Mouse (Mus musculus): ENCODE measurements around the gene Slc7a15.

The Slc7a15 gene

DNA sequence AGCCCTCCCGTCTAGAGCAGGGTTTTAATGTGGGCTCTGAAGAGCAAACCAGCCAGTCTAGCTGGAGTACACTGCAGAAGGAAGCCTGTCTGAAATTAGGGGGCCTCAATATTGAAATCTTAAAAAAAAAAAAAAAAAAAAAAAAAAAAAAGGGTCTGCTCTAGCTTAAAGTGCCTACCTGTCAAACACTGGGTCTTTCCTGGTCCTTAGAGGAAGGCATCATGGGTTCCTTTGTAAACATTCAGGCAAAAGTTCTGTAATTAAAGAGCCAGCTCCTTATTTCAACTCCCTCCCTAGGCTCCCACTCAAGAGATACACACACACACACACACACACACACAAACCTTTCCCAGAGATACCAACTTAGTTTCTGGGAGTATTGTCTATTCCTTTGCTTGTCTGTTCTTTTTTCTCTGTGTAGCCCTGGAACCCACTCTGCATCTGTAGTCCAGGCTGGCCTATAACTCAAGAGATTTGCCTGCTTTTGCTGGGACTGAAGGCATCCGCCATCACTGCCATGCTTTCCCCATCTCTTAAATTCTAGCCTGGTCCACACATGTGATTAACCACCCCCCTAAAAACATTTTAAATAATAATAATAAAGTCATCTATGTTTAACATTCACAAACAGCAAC, 102.1 kb downstream of the Slc7a15 start:
- in situ Hi-C loops (cut with MboI; ENCODE audit: low pct_unique_long_range_greater_than_20kb in 1 of 2, low sequenced_read_pairs in 2 of 2, unreplicated experiment in 1 of 2): loop anchor here in 1 of 2 experiments (5.0 kb wide), 1 partner anchor 174 kb away; no protein-coding TSS in a partner anchor

DNA sequence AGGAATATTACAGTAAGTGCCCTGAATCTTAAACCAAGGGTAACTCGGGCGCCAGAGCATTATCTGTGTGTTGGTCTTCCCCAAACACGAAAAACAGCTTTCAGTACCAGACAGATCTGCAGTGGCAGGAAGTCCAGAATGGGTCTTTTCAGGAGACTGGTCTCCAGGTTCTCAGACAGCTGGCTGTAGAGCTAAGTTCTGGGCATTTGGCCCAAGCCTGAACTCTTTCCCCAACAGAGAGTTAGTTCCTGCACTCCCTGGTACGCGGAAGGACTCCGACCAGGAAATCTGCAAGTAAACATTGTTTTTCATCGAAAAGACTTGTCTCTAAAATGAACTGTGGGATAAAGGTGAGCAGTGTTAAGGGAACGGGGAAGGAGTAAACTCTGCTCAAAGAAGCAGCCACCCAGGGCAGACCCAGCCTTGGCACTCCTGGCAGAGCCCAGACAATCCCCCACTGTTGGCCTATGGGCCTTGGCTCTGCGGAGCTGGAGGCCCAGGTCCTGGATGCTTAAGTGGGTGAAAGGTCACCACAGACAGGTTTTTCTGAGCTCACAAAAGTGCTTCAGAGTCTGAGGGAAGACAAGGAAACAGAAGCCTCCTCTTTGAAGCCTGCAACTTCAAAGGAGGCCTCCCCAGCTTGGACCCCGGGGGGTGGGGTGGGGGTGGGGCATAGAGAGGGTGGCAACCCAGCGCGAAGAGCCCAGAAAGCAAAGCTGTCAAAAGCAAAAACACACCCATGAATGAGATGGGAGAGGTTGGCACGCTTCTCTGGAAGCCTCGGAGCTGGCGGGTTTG, 102.8 kb downstream of the Slc7a15 start:
- in situ Hi-C loops (cut with MboI; ENCODE audit: low pct_unique_long_range_greater_than_20kb in 1 of 2, low sequenced_read_pairs in 2 of 2, unreplicated experiment in 1 of 2): loop anchor here in 1 of 2 experiments (5.0 kb wide), 1 partner anchor 174 kb away; no protein-coding TSS in a partner anchor

DNA sequence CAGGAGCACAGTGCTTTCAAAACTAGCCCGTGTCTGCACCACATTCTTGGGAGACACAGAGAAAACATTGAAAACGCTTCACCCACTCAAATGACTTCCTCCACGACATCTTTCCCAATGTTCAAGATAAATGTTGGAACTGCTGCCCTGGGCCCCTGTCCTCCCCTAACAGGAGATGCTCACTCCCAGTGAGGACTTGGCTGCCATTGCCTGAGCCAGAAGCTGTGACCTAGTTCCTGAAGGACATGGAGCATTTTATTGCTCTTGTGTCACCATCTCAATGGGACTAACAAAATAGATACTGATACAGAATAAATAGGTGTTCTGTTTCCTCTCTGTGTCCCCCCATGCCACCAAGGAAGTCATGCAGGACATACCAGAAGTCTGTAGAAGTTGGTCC, 104.2 kb downstream of the Slc7a15 start:
- in situ Hi-C loops (cut with MboI; ENCODE audit: low pct_unique_long_range_greater_than_20kb in 1 of 2, low sequenced_read_pairs in 2 of 2, unreplicated experiment in 1 of 2): loop anchor here in 1 of 2 experiments (5.0 kb wide), 1 partner anchor 172 kb away; no protein-coding TSS in a partner anchor

DNA sequence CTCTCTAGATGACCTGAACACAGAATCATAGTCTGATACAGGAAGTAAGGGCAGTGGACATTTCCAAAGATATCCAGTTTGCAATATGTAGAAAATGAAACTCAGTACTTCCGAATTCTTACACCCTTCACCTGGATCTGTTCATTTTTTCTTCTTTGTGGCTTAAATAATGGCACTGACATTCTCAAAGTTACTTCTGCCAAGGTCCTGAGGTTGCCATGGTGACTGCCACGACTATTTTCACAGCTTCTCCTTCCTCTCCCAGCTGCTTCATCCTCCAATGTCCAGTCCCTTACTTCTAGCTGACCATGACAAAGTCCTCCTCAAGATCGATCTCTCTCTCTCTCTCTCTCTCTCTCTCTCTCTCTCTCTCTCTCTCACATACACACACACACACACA, 105.5 kb downstream of the Slc7a15 start:
- in situ Hi-C loops (cut with MboI; ENCODE audit: low pct_unique_long_range_greater_than_20kb in 1 of 2, low sequenced_read_pairs in 2 of 2, unreplicated experiment in 1 of 2): no loop called here

DNA sequence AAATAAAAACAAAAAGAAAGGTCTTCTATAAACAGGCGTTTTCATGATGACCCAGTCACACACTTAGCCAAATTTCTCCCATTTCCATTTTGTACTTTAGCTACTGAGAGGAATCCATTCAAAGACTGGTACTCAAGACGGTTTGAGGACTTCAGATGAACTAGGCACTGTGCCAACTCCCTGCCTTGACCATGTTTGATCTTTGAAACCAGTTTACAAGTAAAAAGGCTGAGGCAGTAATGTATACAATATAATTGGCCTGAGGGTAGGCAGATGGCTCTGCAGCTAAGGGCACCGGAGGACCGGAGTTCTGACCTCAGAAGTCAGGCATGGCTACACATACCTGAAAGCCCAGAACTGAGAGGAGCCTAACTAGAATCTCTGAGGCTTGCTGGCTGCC, 109.8 kb downstream of the Slc7a15 start:
- in situ Hi-C loops (cut with MboI; ENCODE audit: low pct_unique_long_range_greater_than_20kb in 1 of 2, low sequenced_read_pairs in 2 of 2, unreplicated experiment in 1 of 2): no loop called here

DNA sequence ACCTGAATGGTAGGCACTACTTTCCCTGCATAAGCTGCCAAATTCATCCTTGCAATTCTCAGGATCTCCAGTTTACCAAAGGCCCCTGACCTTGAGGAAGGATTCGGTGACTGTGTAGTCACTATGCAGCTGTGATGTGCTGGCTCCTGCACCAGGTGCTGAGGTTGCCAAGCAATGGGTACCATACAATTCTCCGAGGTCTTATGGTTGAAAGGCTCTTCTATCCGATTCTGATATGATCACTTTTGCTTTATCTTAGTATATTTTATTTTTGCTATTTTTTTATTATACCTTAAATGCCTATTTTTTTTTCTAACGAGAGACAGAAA, 110.2 kb downstream of the Slc7a15 start:
- in situ Hi-C loops (cut with MboI; ENCODE audit: low pct_unique_long_range_greater_than_20kb in 1 of 2, low sequenced_read_pairs in 2 of 2, unreplicated experiment in 1 of 2): no loop called here

DNA sequence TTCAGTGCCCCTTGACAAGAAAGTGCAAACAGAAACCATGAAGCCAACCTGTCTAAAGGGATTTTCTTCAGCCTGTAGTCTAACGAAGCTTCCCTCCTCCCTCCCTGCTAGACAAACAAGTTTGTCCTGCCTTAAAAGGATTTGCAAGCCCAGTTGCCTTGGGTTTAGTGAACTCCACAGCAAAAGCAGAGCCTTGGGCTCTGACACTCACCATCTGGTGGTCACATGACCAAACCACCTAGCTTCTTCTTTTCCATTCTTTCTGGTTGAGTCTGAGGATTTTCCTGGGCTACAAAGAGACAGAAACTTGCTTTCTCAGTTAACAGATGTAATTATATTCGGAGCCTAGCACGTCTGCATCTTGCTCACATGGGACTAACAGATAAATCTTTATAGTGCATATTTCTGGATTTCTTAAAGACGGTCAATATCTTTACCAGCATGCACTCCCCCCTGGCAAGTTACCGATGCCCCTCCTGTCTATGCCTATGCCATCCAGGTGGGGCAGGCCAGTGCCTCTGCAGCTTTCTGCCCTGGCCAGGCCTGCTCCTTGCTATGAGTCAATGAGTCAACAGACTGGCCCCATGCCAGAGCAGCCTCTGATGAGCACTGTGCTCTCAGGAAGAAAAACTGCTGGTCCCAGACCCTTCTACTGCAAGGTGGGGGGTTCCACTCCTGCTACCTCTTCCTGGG, 110.8 kb downstream of the Slc7a15 start:
- in situ Hi-C loops (cut with MboI; ENCODE audit: low pct_unique_long_range_greater_than_20kb in 1 of 2, low sequenced_read_pairs in 2 of 2, unreplicated experiment in 1 of 2): no loop called here

DNA sequence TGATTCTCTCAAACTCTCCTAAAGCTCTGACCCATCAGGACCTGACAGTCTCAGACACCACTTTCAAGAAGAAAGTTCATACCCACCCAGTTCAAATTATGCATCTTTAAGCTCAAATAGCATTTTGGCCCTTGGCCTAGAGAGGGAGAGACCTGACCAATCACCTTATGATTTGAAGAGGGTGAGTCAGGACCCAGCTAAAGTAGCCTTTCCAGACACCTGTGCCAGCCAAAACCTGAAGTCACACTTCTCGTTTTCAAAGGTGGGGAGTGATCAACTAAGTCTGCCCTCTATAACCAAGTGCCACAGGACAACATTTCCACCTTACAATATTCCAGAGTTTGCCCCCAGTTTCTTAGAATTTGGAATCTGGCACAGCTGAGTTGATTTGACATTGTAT, 111.6 kb downstream of the Slc7a15 start:
- in situ Hi-C loops (cut with MboI; ENCODE audit: low pct_unique_long_range_greater_than_20kb in 1 of 2, low sequenced_read_pairs in 2 of 2, unreplicated experiment in 1 of 2): no loop called here

DNA sequence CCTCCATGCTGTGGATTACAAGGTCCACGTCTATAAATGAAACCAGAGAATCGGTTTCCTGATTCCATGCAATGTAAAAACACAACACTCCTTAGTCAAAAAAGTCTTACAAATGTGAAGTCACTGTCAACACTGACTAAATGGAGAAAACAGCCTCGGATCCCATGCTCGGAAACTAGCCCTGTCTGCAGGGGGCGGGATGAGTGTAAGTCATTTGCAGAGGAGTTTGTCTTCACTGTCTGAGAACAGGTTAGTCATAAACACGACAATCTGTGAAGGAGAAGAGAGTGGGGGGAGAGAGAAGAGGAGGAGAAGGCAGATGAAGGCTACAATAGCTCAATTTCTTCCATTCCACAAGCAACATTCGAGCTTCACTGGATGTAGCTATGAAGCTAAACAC, 113.6 kb downstream of the Slc7a15 start:
- in situ Hi-C loops (cut with MboI; ENCODE audit: low pct_unique_long_range_greater_than_20kb in 1 of 2, low sequenced_read_pairs in 2 of 2, unreplicated experiment in 1 of 2): no loop called here

DNA sequence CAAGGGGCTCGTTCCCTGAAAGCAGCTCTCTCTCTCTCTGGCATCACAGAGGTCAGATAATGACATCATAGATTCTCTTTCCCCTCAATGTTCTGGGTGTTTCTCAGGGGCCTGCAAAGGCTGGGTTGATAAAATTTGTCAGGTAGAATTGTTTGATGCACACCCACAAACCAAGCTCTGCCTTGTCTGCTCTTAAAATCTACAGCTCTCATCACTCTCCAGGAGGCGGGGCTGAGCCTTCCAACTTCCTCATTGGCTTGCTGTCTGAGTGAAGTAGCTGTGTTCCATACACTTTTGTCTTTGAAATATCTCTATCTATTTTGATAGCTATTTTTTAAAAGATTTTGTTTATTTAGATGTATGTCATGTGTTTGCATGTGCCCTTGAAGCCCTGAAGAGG, 116.7 kb downstream of the Slc7a15 start:
- in situ Hi-C loops (cut with MboI; ENCODE audit: low pct_unique_long_range_greater_than_20kb in 1 of 2, low sequenced_read_pairs in 2 of 2, unreplicated experiment in 1 of 2): no loop called here
